Mouse (Mus musculus): ENCODE measurements around the gene Ssh3.

DNA sequence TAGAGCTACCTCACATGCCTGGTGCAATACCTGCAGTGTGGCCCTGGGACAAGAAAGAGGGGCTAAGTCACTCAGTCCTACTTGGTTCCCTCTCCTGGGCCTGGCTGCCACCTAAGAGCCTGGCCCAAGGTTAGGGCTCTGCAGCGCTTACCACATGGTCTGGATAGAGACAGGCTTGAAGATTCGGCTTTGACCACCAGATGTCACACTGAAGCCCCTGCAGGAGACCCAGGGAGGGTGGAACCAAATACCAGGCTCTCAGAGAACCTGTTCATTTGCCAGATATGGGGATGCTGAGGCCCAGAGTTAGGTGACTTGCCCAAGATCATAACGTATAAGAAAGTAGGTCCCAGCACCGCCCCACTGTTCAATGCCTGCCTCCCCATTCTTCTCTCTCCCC is 3.0 kb downstream of the Ssh3 start:
- TF ChIP-seq CTCF (IDR thresholded peaks at IDR 0.05; ENCODE audit: low read depth, low read length), result peak; percentile 14
- TF ChIP-seq POLR2A (IDR thresholded peaks at IDR 0.05; ENCODE audit: insufficient read depth, low read length), result no peak
